Mouse (Mus musculus) right cerebral cortex, postnatal 4 days (tissue): ENCODE data around the gene Gm7075.
"Not testable (repeated sequence)": the region's sequence is repeated elsewhere in the genome, so short reads cannot be mapped to it uniquely, and the experiment has no call there.

Source experiments
- DNase-seq: peaks from one replicate; pipeline ENCODE4 v3.0.0-alpha.2; 2022

The Gm7075 gene

GRCm38 (mm10) chr10:63421739-63422735 is at the start of gene Gm7075:
Gm7075 (minus strand) TSS chr10:63421789.
- DNase-seq: peak; percentile 53

- DNase-seq: no peak
Measured at GRCm38 (mm10) chr10:63460935-63461334, 39.3 kb upstream of the Gm7075 start.

GRCm38 (mm10) chr10:63457292-63458128 is 35.9 kb upstream of the Gm7075 start:
- no peak for DNase-seq

DNA sequence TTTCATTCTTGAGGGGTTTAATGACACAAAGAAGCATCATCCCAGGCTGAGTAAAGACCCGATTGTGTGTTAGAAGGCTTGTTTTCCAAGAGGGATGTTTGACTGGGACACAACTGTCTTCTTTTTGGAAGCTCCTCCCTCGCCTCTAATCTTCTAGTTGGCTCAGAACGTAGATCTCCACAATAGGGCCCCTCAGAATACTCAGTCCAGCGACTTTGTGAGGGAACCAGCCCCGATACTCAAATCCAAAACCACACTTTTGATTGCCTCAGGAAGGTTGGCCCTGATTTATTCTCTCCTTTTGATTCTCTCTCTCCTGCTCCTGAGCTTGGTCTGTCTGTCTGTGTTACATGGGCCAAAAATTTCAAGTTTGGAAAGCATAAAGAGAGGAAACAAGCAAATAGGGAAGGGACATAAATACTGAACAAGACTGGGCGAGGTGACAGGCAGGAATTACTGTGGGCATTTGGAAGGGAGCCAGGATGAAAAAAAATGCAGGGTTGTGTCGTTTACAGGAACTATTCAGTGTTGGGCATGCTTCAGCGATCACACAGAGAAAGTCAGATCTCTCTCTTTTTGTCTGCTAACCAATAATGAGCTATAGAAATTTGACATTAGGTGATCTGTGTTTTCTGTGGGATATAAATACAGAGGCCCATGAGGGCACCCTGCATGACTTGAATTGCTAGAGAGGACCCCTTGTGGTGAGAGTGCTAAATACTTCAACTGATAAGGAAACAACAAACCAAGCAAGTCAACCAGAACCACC is 33.7 kb upstream of the Gm7075 start:
- no peak for DNase-seq

DNA sequence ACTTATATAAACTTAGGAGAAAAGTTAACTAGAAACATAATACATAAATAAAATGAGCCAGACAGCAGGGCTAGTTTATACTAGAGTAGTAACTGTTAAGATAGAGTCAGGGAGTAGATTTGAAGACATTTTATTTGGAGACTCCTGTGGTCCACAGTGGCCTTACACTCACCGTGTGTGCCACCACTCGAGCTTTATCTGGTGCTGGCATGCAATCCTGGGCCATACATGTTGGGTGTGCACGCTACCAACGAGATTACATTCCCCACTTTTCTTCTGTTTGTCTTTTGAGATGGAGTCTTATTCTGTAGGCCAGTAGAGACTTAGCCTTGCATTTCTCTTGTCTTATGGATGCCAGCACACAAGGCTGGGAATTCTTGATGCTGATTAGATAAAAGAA is 32.3 kb upstream of the Gm7075 start:
- DNase-seq: no peak

DNA sequence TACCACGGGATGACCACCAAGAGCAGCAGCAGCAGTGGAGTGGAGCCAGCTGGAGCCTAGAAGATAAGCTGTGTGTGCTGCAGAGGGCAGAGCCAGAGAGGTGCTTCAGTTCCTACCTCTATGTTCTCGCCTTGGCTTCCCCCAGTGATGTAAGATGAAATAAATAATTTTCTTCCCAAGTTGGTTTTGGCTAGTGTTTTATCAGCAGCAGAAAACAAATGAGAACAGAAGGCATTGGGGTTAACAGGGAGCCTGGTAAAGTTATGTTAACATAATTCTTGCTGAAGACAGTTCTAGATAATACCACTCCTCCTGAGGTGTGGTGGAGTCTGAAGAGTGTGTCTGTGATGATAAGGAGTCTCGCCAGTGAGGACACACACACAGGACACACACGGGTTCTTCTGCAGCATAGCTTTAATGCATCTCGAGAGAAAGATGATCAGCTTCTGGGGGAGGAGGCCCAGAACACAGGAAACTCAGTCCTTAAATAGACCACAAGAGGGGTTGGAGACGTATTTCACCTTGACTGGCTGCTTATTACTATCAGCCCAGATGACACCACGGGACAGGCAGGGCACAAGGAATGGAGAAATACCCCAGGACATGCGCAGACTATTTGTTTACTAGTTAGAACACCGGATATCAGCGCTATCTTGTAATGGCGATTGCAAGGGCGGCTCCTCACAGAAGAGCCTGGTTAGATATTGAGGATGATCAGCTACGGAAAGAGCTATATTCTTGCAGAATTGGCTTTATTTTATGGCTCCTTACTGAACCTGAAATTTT is 23.2 kb upstream of the Gm7075 start:
- not testable (repeated sequence) for DNase-seq

GRCm38 (mm10) chr10:63439694-63440228 is 18.2 kb upstream of the Gm7075 start:
- no peak for DNase-seq

DNA sequence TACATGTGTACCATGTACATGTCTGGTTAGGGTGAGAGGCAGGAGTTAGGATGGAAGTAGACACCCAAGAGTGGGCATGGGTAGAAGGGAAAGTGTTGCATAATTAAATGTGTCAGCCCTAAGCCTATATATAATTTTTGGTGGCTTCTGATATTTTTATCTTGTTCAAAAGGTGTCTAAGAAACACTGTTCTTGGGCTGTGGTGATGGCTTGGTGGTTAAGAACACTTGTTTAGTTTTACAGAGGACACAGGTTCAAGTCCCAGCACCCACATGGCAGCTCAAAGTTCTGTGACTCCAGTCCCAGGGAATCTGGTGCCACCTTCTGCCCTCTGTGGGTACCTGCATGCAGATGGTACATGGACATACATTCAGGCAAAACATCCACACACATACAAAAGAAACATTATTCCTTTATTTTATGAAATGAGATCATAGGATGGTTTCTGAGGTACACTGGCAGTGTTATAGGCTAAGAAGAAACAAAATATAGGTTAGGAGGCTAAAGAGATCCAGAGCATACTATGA is 17.2 kb upstream of the Gm7075 start:
- no peak for DNase-seq

- no peak for DNase-seq
Measured at GRCm38 (mm10) chr10:63432887-63433286, 11.3 kb upstream of the Gm7075 start.

DNA sequence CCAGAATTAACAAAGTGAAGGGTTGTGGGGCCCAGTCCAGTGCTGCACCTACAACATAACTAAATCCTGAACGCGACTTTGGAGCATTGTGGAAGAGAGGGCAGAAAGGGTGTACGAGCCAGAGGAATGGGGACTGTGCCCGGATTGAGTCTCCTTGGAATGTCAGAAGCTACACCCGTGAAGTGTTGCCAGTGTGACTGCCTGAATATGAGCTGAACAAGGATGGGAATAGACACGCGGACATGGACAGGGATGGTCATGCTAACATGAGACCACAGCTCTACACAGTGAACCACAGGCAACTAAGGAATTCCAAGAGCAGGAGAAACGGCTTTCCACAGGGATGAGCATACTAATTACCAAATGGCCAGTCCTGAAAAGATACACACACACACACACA is 10.5 kb upstream of the Gm7075 start:
- no peak for DNase-seq

DNA sequence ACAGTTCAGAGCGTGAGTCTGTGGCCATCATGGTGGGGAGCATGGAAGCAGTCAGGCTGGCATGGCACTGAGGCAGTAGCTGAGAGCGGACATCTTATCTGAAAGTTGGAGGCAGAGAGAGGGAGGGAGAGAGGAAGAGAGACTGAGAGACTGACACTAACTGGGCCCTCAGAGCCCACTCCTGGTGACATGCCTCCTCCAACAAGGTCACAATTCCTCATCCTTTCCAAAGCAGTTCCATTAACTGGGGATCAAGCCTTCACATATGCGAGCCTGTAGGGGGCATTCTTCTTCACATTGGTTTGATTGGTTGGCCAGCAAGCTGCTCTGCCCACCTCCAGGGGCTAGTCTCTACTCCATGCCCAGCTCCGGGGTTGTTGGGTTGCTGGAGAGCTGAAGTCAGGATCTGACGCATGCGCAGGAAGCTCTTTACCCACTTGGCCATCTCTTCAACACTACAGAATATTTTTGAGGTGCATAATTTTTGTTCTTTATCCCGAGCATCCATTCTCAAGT is 9.7 kb upstream of the Gm7075 start:
- no peak for DNase-seq

GRCm38 (mm10) chr10:63429785-63430305 is 8.3 kb upstream of the Gm7075 start, which contains the start of gene Ctnna3:
Ctnna3 (plus strand) TSS chr10:63430098.
- peak; percentile 83 for DNase-seq

DNA sequence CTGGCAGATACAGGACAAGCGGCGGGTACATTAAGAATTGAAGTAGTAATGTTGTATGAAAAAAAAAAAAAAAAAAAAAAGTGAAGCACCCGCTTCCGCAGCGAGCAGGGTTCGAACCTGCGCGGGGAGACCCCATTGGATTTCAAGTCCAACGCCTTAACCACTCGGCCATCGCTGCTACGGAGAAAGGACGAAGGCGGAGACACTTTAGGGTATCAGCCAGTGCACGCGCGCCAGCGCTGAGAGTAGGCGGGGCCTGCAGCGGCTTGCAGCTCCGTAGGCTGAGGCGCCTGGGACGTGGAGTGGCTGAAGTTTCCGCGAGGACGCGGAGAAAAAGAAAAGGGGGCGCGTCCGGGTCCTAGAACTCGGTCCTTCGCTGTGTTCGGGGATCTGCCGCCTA is 7.8 kb upstream of the Gm7075 start:
- peak; percentile 98 for DNase-seq

GRCm38 (mm10) chr10:63429023-63429340 is 7.4 kb upstream of the Gm7075 start:
- DNase-seq: no peak

DNA sequence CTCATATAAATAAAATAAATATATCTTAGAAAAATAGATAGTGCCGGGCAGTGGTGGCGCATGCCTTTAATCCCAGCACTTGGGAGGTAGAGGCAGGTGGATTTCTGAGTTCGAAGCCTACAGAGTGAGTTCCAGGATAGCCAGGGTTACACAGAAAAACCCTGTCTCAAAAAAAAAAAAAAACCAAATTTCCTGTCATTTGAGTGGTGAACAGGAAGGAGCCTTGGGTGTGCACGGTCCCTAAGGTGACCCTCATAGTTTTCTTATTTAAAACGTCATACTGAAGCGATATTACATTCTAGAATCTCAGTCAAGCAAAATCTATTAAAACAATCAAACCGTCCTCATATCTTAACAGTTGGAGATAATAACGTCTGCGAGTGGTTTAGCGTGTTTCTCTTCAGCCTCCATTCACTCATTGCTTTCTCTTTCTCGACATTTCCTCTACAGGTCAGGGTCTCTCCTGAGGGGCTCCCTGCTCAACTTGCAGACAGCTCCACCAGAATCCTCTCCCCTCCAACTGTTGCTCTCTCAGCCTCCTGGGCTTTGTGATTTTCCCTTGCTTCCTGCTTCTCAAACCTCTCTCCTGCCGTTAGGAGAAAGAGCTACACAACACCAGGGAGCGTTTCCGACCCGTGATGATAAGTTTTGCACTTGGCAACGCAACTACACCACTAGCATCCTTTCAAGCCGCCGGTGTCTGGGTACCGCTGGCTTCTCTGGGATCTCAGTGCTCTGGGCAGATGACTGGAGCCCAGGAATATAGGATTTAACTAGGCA is 6.8 kb upstream of the Gm7075 start:
- DNase-seq: peak; percentile 20

GRCm38 (mm10) chr10:63427146-63427545 is 5.6 kb upstream of the Gm7075 start:
- DNase-seq: no peak

- peak; percentile 15 for DNase-seq
Measured at GRCm38 (mm10) chr10:63424475-63424814, 2.9 kb upstream of the Gm7075 start.

DNA sequence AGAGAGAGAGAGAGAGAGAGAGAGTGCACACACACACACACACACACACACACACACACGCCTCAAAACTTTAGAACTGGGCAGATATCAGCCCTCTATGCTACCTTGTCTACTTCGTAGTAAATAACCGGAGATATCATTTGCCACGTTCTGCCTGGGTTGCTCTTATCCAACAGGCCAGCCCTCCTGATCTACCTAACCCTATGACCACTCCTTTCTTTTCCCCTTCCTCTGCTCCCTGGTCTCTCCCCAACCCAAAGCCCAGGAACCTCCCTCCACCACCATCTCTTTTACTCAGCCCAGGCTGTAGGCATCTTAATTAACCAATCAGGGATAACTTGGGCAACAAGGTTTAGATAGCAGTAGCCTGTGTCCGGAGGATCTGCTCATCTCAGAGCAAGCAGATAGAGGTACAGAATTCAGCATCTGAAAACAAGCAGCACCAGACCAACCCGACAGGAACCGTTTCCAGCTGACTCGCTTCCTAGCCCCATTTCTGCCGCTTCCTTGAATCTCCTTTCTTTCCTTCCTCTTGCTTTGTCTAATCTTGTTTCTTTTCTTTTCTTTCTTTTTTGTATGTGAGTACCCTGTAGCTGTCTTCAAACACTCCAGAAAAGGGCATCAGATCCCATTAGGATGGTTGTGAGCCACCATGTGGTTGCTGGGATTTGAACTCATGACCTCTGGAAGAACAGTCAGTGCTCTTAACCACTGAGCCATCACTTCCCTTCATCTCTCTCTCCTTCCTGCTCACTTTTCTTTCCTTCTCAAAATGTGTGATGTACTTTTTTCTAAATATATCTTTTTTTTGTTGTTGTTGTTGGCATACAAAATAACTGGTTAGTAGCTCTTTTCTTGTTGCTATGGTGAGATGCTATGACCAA is 2.2 kb upstream of the Gm7075 start:
- DNase-seq: no peak

DNA sequence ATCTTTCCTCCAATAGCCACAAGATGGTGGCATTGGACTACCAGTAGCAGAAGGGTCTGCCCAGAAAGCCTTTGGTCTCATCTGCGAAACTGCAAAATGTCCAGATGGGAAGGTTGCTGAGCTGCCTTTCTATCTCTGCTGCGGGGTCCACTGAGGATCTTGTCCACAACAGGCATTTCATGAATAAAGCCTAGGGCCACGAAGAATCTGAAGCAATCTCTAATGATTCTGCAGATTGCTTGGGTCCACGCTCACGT is 1.1 kb upstream of the Gm7075 start:
- DNase-seq: no peak

GRCm38 (mm10) chr10:63417061-63417460 is 4.5 kb downstream of the Gm7075 start:
- DNase-seq: no peak
